Mouse (Mus musculus): Measurements from ENCODE around the gene Rnf207. TPM values are rescaled to one million over a fixed set of nuclear protein-coding genes. Genes with fewer than 3 reads are reported as not detected.

Rnf207 gene
- polyA plus RNA-seq, 1 experiment from 2014 or later = 8.4 TPM

DNA sequence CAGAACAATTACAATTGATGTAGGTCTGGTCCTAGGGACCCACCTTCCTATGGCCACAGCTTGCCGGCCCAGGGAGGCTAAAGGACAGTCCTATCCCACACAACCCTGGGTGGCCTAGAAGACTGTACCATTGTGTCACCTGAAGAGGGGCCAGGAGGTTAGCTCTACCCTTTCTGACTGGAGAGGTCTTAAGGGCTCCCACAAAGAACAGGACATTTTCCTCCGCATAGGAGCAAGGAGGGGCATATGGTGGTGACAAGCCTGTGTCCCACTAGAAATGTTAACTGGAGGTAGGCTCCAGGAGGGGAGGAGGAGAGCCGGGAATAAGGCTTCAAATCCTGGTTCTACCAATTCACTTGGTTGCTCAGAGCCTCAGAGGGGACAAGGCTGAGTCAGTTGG lies 45.6 kb downstream of the Rnf207 start:
- Histone ChIP-seq H3K4me1 (ENCODE audit: control insufficient read depth, insufficient read depth, low read length) (peaks cover 15% of the 10 kb centered on the region; the same call in 1 of the 2 replicates), H3K27ac (ENCODE audit: low read depth, low read length) (peak overlapping the region; percentile 49; the same call in 1 of the 2 replicates), H3K27me3 (ENCODE audit: control insufficient read depth, insufficient read depth, low read length) (peaks cover 12% of the 10 kb centered on the region), H3K4me3 (ENCODE audit: low read depth, low read length) (no peak overlapping the region), H3K9me3 (ENCODE audit: control insufficient read depth, low read length) (no peaks in the 10 kb centered on the region), H3K9ac (replicated peaks; ENCODE audit: low read depth, low read length) (no peak overlapping the region), H3K36me3 (ENCODE audit: control insufficient read depth, insufficient read depth, low read length) (no peaks in the 10 kb centered on the region), H3K4me2 (ENCODE audit: low read depth, low read length) (peak overlapping the region; percentile 82; the same call in 1 of the 2 replicates)
- 24% methylated on average over 3 of the region's 3 CpGs for WGBS
- ATAC-seq (ENCODE audit: low read depth) = no peak

DNA sequence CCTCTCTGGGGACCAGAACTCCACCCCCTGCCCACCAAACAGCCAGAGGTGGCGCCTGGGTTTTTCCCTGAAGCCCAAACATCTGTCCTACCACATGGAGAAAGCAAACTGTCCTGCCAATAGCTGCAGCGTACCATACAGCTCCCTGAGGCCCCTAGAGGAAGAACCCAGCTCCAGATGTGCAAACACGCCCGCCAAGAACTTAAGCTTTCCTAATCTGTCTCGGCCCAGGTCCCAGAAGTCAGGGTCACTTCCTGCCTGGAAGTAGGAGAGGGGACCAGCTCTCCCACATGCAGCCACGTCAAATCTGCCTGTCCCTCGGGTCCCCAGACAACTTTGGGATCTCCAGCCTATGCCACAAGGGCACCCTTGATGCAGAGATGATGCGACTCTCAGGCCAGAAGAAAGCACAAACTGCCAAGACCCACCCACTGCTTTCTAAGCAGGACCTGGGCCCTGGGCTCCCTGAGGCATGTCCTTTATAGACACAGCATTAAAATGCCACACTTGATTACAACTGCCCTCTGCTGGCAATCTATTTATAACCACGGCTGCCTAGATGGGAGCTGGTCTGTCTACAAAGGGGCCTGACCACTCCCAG lies 46.2 kb downstream of the Rnf207 start:
- Histone ChIP-seq H3K36me3 (ENCODE audit: control insufficient read depth, insufficient read depth, low read length) (no peaks in the 10 kb centered on the region), H3K9ac (replicated peaks; ENCODE audit: low read depth, low read length) (no peak overlapping the region), H3K4me2 (ENCODE audit: low read depth, low read length) (no peak overlapping the region), H3K9me3 (ENCODE audit: control insufficient read depth, low read length) (no peaks in the 10 kb centered on the region), H3K4me3 (ENCODE audit: low read depth, low read length) (no peak overlapping the region), H3K27ac (ENCODE audit: low read depth, low read length) (0 out of 2 replicates have a peak overlapping the region, but pooled peaks have one; percentile 49), H3K4me1 (ENCODE audit: control insufficient read depth, insufficient read depth, low read length) (peaks cover 15% of the 10 kb centered on the region; the same call in 1 of the 2 replicates), H3K27me3 (ENCODE audit: control insufficient read depth, insufficient read depth, low read length) (peaks cover 12% of the 10 kb centered on the region)
- no peak for ATAC-seq (ENCODE audit: low read depth)
- 31% methylated on average over 9 of the region's 9 CpGs for WGBS

DNA sequence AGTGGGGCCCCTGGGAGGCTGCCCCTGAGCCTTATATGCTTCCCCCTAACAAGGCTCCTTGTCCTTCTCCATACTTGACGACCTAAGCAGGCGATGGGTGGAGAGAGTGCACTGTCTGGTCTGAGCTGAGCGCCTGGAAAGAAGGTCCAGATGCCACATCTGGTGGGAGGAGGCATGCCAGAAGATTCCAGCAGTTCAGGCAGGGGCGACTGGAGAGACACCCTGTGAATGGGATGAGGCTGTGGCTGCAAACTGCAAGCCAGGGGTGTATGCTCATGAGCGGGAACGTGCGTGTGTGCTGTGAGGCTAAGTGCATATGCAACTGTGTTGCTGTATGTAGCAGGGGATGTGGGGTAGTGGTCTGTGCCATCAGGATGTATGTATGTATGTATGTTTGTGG lies 46.8 kb downstream of the Rnf207 start:
- Histone ChIP-seq H3K9ac (replicated peaks; ENCODE audit: low read depth, low read length) (no peak overlapping the region), H3K4me2 (ENCODE audit: low read depth, low read length) (no peak overlapping the region), H3K27me3 (ENCODE audit: control insufficient read depth, insufficient read depth, low read length) (peaks cover 12% of the 10 kb centered on the region), H3K9me3 (ENCODE audit: control insufficient read depth, low read length) (no peaks in the 10 kb centered on the region), H3K36me3 (ENCODE audit: control insufficient read depth, insufficient read depth, low read length) (no peaks in the 10 kb centered on the region), H3K4me3 (ENCODE audit: low read depth, low read length) (no peak overlapping the region), H3K27ac (ENCODE audit: low read depth, low read length) (no peak overlapping the region), H3K4me1 (ENCODE audit: control insufficient read depth, insufficient read depth, low read length) (peaks cover 15% of the 10 kb centered on the region; the same call in 1 of the 2 replicates)
- no peak for ATAC-seq (ENCODE audit: low read depth)
- WGBS = 74% methylated on average over 7 of the region's 7 CpGs

DNA sequence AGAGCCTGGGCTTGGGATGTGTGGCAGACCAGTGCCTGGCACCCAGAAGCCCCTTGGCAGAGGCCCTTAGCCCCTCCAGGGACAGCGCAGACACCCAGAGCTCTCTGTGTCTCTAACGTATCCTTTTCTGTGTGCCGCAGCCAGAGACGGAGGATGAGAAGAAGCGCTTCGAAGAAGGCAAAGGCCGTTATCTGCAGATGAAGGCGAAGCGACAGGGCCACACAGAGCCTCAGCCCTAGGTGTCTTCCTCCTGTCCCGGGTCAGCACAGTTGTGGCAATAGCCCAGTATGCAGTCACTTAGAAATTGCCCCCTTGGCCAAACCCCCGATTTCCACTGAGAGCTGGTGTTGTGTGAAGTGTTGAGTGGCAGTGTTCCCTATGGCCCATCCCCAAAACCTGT lies 47.5 kb downstream of the Rnf207 start:
- peaks cover 15% of the 10 kb centered on the region; the same call in 1 of the 2 replicates for H3K4me1 ChIP-seq (ENCODE audit: control insufficient read depth, insufficient read depth, low read length)
- H3K36me3 ChIP-seq (ENCODE audit: control insufficient read depth, insufficient read depth, low read length) = no peaks in the 10 kb centered on the region
- no peak overlapping the region for H3K4me3 ChIP-seq (ENCODE audit: low read depth, low read length)
- H3K4me2 ChIP-seq (ENCODE audit: low read depth, low read length) = no peak overlapping the region
- WGBS = 87% methylated on average over 11 of the region's 11 CpGs
- ATAC-seq (ENCODE audit: low read depth) = no peak
- no peaks in the 10 kb centered on the region for H3K9me3 ChIP-seq (ENCODE audit: control insufficient read depth, low read length)
- H3K9ac ChIP-seq (replicated peaks; ENCODE audit: low read depth, low read length) = no peak overlapping the region
- no peak overlapping the region for H3K27ac ChIP-seq (ENCODE audit: low read depth, low read length)
- H3K27me3 ChIP-seq (ENCODE audit: control insufficient read depth, insufficient read depth, low read length) = peaks cover 12% of the 10 kb centered on the region

DNA sequence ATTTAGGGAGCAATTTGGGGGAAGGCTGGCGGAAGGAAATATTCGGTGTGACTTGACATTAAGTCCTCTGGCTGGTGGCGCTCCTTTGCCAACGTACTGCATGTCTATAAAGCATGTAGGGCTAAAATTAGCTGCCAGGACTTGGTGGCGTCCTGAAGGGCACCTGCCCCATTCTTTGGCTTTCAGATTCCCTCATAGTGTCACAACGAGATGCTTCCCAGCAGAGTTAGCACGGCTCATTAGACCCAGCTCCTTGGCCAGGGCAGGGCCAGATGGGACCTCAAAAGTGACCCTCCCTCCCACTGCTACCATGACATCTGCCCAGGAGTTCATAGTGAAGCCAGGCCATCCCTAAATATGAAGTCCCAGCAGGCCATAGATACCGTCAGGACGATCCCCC lies 48.2 kb downstream of the Rnf207 start:
- Histone ChIP-seq H3K27me3 (ENCODE audit: control insufficient read depth, insufficient read depth, low read length) (peaks cover 9% of the 10 kb centered on the region), H3K27ac (ENCODE audit: low read depth, low read length) (no peak overlapping the region), H3K9ac (replicated peaks; ENCODE audit: low read depth, low read length) (no peak overlapping the region), H3K4me1 (ENCODE audit: control insufficient read depth, insufficient read depth, low read length) (peaks cover 15% of the 10 kb centered on the region; the same call in 1 of the 2 replicates), H3K4me2 (ENCODE audit: low read depth, low read length) (no peak overlapping the region), H3K4me3 (ENCODE audit: low read depth, low read length) (no peak overlapping the region), H3K36me3 (ENCODE audit: control insufficient read depth, insufficient read depth, low read length) (no peaks in the 10 kb centered on the region), H3K9me3 (ENCODE audit: control insufficient read depth, low read length) (no peaks in the 10 kb centered on the region)
- ATAC-seq (ENCODE audit: low read depth) = no peak
- WGBS = 68% methylated on average over 9 of the region's 9 CpGs

DNA sequence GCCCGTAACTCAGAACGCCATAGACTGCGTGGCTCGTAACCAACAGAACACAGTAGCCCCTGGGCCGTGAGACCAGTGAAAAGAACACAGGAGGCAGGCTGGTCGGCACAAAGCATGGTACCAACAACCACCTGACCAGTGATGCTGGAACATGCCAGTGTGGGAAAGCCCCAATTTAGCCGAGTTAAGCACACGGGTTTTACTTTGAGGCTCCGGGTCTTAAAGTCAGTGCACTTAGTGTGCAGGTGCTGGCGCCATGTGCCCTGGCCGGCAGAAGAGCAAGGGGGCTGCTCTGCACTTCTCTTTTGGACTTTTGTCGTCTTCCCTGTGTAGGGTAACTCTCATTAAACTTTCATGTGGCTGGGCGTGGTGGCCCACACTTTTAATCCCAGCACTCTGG lies 48.8 kb downstream of the Rnf207 start:
- no peak for ATAC-seq (ENCODE audit: low read depth)
- 89% methylated on average over 13 of the region's 13 CpGs for WGBS
- H3K4me2 ChIP-seq (ENCODE audit: low read depth, low read length) = no peak overlapping the region
- no peak overlapping the region for H3K27ac ChIP-seq (ENCODE audit: low read depth, low read length)
- H3K4me3 ChIP-seq (ENCODE audit: low read depth, low read length) = no peak overlapping the region
- peaks cover 14% of the 10 kb centered on the region; the same call in 1 of the 2 replicates for H3K4me1 ChIP-seq (ENCODE audit: control insufficient read depth, insufficient read depth, low read length)
- no peak overlapping the region for H3K9ac ChIP-seq (replicated peaks; ENCODE audit: low read depth, low read length)
- peaks cover 5% of the 10 kb centered on the region; the same call in 1 of the 2 replicates for H3K27me3 ChIP-seq (ENCODE audit: control insufficient read depth, insufficient read depth, low read length)
- no peaks in the 10 kb centered on the region for H3K36me3 ChIP-seq (ENCODE audit: control insufficient read depth, insufficient read depth, low read length)
- H3K9me3 ChIP-seq (ENCODE audit: control insufficient read depth, low read length) = no peaks in the 10 kb centered on the region

DNA sequence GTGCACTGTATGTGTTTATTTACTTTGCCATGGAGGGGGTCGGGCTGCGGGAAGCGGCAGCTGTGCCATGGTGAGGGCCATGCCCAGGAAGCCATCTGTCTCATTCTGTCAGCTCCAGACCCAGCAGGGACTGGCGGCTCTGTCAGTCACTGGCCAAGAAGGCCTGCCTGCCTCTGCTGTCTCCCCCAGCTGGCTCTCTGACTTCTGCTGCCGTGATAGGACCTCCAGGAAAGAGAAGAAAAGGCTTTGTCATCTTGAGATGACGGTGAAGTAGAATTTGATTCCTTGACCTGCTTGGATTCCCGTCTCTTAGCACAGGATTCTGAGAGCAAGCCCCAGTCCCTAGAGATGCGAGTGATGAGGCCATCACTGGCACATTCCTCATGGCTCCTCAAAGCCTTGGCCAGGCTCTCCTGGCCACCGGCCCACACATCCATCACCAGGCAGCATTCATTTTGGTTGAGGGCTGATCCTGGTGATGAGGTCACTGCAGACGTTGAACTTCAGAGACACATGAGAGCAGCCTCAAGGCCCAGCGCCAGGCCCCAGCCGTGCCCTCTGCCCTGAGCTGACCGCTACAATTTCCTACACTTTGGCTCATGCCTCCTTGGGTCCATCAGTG lies 50.9 kb downstream of the Rnf207 start:
- Histone ChIP-seq H3K4me3 (ENCODE audit: low read depth, low read length) (no peak overlapping the region), H3K27ac (ENCODE audit: low read depth, low read length) (no peak overlapping the region), H3K36me3 (ENCODE audit: control insufficient read depth, insufficient read depth, low read length) (no peaks in the 10 kb centered on the region), H3K9me3 (ENCODE audit: control insufficient read depth, low read length) (no peaks in the 10 kb centered on the region), H3K27me3 (ENCODE audit: control insufficient read depth, insufficient read depth, low read length) (no peaks in the 10 kb centered on the region), H3K9ac (replicated peaks; ENCODE audit: low read depth, low read length) (no peak overlapping the region), H3K4me2 (ENCODE audit: low read depth, low read length) (no peak overlapping the region), H3K4me1 (ENCODE audit: control insufficient read depth, insufficient read depth, low read length) (0 out of 2 replicates have a peak, but pooled peaks cover 4% of the 10 kb centered on the region)
- ATAC-seq (ENCODE audit: low read depth) = no peak
- WGBS = 70% methylated on average over 13 of the region's 13 CpGs

DNA sequence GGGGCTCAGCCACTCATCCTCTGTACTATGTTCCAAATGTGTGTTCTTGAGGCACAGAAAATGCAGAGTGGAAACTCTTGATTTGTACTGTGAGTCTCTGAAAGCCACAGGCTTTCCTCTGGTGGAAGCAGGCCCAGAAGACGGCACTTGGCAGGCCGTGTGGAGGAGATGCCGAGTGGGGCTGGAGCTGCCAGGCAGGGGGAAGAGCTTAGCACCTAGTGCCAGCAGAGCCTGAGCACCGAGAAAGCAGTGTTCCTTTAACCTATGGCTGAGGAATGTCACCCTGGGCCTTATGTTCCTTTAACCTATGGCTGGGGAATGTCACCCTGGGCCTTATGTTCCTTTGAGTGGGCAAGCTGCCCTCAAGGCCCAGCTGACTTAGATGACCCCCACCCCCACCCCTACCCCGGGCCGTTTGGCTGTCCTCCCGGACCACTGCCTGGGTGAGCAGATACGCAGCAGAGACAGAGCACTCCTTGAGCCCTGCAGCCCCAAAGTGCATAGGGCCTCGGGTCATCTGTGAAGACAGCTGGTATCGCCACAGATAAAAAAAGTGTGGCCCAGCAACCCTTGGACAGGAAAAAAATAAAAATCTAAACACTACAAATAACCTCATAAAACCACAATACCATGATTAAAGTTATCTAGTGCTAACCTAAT lies 52.4 kb downstream of the Rnf207 start:
- ATAC-seq (ENCODE audit: low read depth) = no peak
- Histone ChIP-seq H3K4me2 (ENCODE audit: low read depth, low read length) (no peak overlapping the region), H3K9ac (replicated peaks; ENCODE audit: low read depth, low read length) (no peak overlapping the region), H3K27me3 (ENCODE audit: control insufficient read depth, insufficient read depth, low read length) (no peaks in the 10 kb centered on the region), H3K9me3 (ENCODE audit: control insufficient read depth, low read length) (no peaks in the 10 kb centered on the region), H3K27ac (ENCODE audit: low read depth, low read length) (no peak overlapping the region), H3K36me3 (ENCODE audit: control insufficient read depth, insufficient read depth, low read length) (no peaks in the 10 kb centered on the region), H3K4me3 (ENCODE audit: low read depth, low read length) (no peak overlapping the region), H3K4me1 (ENCODE audit: control insufficient read depth, insufficient read depth, low read length) (0 out of 2 replicates have a peak, but pooled peaks cover 4% of the 10 kb centered on the region)
- WGBS = 61% methylated on average over 10 of the region's 10 CpGs

DNA sequence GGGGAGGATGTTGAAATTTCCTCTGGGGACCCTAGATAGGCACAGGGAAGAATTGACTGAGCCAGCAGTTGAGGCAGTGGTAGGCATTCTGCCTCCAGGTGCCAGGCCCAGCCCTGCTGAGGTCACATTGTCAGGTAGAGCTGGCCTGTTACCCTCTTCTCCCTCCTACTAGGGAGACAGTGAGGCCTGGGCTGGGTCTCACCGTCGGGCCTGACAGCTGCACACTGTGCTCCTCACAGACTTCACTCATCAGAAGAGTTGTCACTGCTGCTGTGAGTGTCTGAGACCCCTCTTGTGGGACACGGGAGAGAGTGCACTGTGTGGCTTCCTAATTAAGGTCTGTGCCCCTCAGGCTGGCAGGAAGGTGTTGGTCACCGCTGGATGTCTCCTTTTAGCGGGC lies 53.0 kb downstream of the Rnf207 start:
- Histone ChIP-seq H3K9me3 (ENCODE audit: control insufficient read depth, low read length) (no peaks in the 10 kb centered on the region), H3K36me3 (ENCODE audit: control insufficient read depth, insufficient read depth, low read length) (no peaks in the 10 kb centered on the region), H3K4me2 (ENCODE audit: low read depth, low read length) (no peak overlapping the region), H3K4me3 (ENCODE audit: low read depth, low read length) (no peak overlapping the region), H3K9ac (replicated peaks; ENCODE audit: low read depth, low read length) (no peak overlapping the region), H3K27ac (ENCODE audit: low read depth, low read length) (no peak overlapping the region), H3K4me1 (ENCODE audit: control insufficient read depth, insufficient read depth, low read length) (0 out of 2 replicates have a peak, but pooled peaks cover 4% of the 10 kb centered on the region), H3K27me3 (ENCODE audit: control insufficient read depth, insufficient read depth, low read length) (no peaks in the 10 kb centered on the region)
- WGBS = 64% methylated on average over 5 of the region's 5 CpGs
- no peak for ATAC-seq (ENCODE audit: low read depth)

All from neural tube, embryonic 14.5 days (tissue).